Mouse (Mus musculus): ENCODE results near the gene Cyren.

Gene Cyren

DNA sequence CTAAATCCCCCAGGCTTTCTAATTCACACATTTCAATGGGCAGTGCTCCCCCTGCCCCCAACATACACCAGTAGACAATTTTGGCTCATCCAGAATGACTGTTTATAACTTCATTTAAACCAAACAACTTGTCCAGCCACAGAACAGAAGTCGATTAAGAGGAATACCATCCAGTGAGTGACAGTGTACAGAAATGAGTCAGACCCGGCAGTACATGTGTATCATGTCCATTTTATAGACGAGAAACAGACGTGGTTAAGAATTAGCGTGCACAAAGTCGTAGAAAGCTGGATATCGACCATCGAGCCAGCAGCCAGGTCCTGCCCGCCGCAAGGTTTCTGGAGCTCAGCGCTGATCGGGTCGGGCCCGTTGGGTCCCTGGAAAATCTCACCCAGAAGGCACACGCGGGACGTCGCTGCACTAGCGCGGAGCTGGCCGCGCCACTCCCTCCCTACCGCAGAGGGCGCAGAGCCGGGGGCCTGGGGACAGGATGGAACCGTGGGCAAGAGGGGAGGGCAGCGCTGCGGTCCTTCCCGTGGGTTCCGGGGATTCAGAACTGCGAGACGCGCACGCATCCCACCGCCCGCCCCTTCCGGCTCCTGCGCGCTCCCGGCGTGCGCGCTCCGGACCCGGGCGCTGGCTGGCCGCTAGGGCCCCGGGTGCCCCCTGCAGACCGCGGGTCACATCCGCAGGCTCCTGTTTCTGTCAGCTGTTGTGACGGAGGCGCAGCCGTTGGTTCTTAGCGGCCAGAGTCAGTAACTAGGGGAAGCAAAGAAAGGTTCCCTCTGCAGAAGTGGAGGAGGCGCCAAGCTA, at the start of gene Cyren:
TSS of gene Cyren (minus strand) at position 552 of the 813 bp plus-strand sequence.
- DNase-seq (ENCODE audit: extremely low spot score): peak; percentile 91

DNA sequence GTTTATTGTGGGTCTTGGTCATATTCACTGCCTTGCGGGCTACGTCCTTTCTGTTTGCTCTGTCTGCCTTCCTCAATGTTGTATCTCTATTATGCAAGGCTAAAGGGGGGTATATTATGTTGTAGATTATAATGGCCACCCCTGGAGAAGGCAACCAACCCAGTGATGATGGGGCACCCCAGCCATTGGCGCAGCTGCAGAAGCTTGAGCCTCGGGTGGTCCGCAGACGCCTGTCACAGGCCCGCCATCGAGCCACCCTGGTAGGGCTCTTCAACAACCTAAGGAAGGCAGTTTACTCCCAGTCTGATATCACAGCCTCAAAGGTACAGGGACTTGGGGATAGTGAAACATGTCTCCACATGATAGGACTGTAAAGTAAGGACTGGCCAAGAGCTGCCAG, 49.7 kb upstream of the Cyren start:
- no peak for DNase-seq (ENCODE audit: extremely low spot score)

DNA sequence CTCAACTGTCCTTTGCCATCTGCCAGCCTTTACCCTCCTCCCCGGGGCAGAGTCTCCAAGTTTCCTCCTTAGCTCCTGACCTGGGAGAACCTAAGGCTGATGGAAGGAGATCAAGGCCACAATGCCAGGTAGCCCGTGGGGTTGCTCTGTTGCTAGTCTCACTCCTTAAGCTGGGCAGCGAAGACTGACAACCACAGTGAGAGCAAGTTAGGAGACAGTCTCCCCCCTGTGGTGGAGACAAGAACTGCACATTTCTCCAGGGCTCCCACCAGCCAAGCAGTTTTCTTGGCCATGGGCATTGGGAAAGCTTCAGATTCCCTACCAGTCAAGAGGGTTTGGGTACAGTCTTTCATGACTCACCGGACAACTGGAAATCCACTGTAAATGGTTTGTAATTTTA, 49.3 kb upstream of the Cyren start:
- DNase-seq (ENCODE audit: extremely low spot score): peak; percentile 65

DNA sequence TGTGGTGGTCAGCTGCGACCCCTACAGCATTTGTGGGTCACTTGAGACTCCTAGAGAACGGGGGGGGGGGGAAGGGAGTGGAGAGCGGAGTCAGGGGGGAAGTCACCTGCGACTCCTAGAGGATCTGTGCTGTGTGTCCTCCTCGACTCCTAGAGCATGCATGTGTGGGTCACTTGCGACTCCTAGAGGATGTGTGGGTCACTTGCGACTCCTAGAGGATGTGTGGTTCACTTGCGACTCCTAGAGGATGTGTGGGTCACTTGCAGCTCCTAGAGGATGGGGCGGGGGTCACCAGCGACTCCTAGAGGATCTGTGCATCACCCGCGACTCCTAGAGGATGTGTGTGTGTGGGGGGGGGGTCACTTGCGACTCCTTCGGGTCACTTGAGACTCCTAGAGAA, 44.1 kb upstream of the Cyren start:
- peak; percentile 43 for DNase-seq (ENCODE audit: extremely low spot score)

DNA sequence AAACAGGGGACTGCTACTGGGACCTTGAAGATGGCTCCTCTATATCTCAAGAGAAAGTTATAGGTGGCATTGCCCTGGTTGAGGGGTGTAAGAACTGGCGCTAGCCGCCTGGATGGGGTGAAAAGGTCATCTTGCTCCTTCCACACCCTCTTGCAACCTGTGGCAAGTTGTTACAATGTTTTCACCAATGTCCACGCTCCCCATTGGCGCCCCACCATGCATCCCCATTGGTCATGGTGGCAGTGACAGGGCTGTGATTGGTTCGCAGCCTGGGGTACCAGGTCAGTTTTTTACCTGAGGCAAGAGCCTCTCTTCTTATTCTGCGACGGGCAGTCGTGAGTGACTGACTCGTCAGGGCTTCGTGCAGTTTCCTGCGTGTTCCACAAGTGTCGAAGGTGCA, 42.8 kb upstream of the Cyren start:
- DNase-seq (ENCODE audit: extremely low spot score): no peak

DNA sequence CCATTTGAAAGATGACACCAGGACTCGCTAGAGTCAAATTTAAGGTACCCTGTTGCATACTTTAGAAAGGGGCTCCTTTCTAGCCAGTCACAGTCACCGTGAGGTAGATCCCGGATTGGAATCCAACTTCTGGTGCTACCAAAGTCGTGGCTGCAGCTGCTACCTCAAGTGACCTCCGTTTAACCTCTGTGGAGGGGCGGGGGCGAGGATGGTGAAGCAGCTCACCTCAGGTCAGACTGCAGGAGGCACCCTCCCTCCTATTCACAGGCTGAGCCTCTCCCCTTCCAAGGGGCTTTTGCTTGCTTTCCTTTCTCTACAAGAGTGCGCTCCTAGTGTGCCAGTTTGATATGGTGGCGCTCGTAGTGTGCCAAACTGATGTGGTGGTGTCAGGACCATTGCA, 42.1 kb upstream of the Cyren start, which contains the start of gene Stra8:
TSS of gene Stra8 (plus strand) at position 208 of the 400 bp plus-strand sequence.
- DNase-seq (ENCODE audit: extremely low spot score): no peak

DNA sequence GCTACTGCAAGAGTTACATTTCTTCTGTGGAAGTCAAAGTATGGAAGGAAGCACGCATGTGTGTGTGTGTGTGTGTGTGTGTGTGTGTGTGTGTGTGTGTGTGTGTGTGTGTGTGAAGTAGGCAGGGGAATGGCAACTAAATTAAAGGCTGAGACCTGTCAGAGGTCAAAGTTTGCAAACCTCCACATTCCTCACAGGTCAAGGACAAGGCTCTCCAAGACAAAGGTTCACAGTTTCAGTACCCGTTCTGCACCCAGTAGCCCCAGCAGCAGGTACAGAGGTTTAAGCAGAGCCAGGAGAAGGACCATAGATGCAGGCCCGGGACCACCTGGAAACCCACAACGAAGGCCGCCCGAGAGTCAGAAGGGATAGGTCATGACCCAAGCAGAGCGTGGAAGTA, 41.3 kb upstream of the Cyren start:
- DNase-seq (ENCODE audit: extremely low spot score): no peak

DNA sequence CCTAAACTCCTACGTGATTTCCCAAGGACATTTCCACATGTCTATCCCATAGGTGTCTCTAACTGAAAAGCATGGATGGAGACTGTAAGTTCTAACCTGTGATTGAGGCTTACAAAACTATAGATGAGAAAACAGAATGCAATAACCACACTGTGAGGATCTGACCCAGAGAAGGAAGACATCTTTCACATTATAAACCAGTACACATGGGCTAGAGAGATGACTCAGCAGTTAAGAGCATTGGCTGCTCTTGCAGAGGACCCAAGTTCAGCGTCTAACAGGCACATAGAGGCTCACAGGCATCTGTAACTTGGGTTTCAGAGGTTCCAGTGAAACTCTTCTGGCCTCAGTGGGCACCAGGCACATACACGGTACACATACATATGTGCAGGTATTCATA, 36.6 kb upstream of the Cyren start:
- DNase-seq (ENCODE audit: extremely low spot score): no peak

DNA sequence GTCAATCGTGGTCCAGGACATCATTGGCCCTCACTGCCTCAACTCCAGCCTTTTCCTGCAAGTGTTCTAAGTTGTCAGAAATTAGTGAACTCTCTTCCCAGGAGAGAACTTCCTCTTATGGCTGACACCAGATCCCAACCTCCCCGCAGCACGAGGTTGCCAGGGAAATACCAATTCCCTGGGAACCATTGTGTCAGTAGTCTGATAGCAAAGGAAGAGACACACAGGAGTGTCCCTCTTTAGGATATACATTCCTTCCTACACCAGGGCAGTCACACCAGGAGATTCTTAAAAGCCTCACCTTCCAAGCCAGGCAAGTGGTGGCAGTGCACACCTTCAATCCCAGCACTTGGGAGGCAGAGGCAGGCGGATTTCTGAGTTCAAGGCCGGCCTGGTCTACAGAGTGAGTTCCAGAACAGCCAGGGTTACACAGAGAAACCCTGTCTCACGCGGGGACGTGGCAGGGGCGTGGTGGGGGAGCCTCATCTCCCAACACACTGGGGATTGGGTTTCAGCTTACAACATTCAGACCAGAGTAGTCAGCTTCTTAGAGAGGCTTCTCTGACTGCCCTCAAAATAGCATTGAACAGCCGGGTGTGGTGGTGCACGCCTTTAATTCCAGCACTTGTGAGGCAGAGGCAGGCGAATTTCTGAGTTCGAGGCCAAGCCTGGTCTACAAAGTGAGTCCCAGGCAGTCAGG, 35.6 kb upstream of the Cyren start:
- DNase-seq (ENCODE audit: extremely low spot score): no peak

DNA sequence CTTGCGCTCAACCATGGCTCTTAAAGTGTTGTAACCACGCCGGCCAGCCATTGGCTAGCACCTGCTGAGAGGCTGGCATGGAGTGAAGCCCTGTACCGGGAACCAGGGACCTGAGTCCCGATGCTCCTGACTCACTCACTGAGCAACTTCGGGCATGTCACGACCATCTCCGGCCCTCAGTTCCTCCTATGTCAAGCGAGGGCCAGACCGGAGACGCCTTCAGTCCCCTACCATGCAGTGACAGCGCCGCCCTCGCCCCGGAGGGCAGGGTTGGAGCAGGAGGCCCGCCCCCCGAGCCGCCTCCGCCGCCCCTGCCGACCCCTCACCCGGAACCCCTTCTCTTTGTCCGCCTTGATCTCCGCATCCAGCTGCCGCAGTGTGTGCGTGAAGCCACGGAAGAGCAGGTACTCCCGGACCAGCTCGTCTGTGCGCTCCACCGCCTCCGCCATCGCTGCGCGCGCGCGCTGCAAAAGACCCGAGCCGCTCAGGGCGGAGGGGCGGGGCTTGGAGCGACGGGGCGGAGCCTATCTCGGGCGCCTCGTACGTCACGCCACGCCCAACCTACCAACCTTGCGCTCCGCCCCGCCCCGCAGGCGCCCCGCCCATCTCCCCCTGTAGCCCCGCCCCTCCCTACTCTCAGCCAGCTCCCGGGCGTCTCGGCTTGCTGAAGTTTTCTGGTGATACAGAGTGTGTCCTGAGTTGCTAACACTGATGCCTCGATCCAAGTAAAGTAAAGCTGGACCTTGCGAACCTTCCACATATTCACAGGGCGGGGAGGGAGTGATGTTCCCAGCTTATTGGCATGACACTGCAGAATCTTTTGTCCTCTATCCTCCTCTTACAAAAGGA, 32.7 kb upstream of the Cyren start, which contains the start of gene Wdr91:
TSS of gene Wdr91 (minus strand) at position 506 of the 849 bp plus-strand sequence.
- DNase-seq (ENCODE audit: extremely low spot score): peak; percentile 96

DNA sequence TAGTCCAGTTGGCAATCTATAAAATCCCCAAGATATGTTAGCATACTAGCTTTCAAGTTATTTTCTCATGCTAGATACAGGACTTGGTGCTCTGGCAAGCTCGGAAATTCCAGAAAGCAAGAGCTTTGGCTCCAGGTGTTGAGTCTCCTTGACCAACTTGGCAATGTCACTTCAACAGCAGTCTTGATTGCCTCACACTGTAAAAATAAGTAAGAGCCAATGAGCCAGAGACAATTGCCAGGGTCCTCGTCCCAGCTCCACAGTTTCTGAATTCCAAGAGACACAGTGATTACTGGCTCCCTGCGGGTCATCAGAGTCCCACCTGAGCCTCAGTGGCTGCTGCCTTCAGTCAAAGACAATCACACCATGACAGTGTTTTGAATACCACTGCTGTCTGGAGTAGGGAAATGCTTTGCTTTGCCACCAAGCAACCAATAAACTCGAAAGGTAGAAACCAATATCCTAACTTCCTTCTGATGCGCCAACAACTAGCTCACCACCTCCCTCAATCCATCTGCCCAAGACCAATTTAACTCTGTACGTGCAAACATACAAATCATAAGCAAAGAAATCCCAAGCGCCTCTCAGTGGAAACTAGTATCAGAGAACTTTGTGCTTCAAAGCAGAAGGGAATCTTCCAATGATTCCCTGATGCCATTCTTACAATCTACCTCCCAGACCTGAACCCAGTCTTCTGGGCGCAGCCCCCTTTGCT, 31.9 kb upstream of the Cyren start:
- DNase-seq (ENCODE audit: extremely low spot score): no peak

DNA sequence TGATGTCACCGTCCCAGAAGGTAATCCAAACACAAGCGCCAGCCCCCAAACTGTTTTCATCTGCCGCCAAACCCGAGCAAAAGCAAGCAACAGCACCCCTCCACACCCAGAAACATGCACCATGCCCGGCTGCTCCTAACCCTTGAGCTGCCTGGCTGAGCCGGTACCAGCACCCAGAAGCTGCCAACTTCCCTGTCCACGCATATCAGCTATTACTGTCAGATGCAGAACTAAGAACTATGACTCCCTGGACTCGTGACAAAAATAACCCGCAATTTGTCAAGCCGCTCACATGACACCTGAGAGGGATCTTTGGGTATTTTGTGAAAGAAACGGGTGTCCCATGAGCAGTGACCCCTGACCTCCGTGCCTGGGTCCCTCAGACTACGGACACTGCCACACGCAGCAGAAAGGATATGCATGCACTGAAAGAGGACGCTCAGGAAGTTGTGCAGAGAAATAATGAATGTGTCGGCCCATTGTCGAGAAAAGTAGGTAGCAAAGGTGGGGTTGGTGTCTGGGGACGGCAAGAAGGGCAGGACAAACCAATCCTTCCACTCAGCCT, 29.9 kb upstream of the Cyren start:
- DNase-seq (ENCODE audit: extremely low spot score): no peak

DNA sequence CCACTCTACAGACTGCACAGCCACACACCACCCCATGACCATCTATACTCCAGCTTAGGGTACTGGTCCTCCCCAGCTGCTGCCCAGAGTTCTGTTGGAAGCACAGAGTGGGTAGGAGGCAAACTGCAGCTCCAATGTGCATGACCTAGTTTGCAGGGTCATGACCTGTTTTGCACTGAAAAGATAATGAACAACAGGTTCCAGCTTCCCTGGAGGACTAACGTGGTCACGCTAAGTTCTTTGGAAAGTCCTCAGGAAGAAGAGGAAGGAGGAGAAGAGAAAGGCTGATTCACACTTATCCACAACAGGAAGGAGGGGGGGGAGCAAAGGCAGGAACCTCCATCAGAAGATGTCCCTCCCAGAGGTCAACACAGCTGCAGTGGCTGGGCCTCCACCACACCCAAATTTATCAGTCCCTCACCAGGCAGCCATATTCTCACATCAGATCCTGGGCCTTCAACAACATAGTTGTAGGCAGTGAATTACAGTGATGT, 29.3 kb upstream of the Cyren start:
- no peak for DNase-seq (ENCODE audit: extremely low spot score)

DNA sequence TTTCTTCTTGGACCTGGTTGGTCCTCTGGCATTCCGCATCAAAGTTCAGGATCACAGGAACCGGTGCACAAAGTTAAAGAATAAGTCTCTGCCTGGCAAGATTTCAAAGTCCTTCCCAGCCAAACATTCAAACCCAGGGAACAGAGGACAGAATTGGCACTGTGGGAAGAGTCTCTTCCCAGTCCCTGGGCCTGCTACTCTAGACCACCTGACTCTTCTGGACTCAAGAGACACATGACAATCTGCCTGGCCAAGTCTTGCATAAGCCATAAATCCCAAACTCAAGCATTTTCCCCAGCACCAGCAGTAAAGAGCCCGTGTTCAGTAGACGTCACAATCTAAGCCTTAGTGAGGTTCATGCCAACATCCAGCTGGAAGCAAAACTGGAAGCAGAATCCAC, 28.8 kb upstream of the Cyren start:
- no peak for DNase-seq (ENCODE audit: extremely low spot score)

DNA sequence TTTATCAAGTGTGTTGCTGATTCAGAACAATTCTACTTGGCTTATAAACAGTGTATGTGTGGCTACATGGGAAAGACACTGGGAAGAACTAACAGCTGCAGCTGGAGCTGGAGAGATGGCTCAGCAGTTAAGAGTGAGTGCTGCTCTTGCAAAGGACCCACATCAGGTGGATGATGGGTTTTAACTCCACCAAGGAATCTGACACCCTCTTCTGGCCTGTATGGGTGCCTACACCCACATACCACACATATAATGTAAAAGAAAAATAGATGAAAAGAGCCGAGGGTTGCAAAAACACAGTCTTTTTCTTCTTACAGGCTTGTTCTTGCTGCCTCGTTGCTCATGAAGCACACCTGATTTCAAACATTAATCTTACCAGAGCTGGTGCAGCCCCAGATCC, 28.3 kb upstream of the Cyren start:
- no peak for DNase-seq (ENCODE audit: extremely low spot score)

DNA sequence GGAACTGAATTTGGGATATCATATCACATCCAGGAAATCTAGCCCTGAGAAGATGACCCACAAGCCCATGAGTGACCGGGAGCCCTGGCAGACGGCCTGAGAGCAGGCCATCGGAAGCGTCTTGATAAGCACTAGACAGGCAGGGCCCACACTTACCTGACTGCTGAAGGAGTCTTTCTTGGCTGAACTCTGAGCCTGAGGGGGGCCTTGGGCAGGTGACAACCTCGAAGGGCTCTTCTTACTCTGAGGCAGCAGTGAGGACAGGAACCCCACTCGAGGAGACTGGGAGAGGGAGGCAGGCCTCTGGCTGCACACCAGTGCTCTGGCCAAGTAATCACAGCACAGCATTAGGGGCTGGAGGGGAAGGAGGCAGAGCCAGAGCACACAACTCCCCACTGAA, 26.5 kb upstream of the Cyren start:
- DNase-seq (ENCODE audit: extremely low spot score): no peak

DNA sequence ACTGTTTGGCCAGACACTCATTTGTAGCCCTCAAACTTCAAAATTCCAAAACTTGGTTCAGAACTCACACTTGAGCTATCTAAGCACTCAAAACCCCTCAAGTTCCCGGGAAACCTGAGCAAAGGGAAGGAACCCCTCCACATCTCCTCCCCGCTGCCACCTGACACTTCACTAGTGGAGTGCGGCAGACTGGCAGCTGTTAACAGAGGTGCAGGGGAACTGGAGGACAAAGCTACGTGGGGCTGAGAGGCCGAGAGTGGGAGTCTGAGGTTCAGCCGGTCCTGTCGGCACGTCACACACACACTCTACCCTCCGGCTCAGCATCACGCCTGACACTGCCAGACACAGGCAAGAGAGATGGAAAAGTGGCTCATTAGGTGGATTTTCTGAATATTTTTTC, 26.0 kb upstream of the Cyren start:
- no peak for DNase-seq (ENCODE audit: extremely low spot score)

DNA sequence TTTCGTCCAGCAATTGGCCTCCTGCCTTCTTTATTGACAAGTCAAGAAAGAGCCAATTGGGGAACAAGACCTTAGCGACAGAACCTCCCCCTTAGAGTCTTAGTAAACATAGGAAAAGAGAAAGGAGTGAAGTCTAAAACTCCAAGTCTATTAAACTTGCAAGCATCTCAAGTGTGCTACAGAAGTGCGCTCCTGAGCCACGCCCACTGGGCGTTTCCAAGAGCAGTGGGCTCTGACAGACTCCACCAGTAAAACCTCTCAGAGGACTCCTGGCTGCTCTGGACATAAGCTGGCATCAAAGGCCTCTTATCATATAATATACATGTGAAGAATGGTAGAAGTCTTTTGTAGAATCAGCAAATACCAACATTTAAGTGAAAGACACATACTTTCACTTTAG, 25.6 kb upstream of the Cyren start:
- DNase-seq (ENCODE audit: extremely low spot score): no peak

DNA sequence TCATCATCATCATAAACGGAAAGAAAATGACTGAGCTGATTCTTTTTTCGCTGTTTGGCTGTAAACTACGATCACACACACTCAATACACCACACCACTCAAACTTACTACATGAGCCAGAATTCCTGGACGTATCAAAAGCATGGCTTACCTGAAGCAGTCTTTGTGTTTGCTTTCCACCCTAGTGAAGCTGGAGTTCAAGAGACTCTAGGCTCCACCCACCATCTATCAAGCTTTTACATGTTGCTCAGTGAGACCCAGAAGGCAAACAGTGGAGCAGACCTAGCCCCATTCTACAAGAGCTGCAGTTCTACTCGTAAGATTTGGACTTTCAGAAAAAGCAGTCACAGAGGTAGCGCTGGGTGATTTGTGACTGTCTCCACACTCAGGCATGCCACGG, 24.7 kb upstream of the Cyren start:
- DNase-seq (ENCODE audit: extremely low spot score): no peak

DNA sequence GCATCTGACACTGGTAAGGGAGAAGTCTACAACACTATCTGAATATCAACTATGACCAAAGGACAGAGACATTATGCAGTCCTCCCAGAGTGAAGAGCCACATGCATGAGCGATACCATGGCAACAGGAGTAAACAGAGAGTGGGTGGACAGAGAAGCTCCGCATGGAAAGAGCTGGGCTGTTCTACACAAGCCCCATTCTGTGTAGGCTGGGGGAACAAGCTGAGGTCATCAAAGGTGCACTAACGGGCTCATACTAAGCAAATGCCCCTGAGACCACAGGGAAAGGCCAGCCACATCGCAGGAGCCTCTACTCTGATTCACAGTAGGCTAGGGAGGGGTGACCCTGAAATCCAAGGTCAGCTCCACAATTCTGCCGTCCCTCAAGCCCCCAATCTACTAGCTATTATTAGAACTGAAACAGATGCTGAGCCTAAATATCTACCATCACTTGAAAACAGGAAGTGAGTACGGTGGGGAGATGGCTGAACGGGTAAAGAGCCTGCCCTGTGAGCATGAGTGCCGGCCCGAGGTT, 24.1 kb upstream of the Cyren start:
- no peak for DNase-seq (ENCODE audit: extremely low spot score)

DNA sequence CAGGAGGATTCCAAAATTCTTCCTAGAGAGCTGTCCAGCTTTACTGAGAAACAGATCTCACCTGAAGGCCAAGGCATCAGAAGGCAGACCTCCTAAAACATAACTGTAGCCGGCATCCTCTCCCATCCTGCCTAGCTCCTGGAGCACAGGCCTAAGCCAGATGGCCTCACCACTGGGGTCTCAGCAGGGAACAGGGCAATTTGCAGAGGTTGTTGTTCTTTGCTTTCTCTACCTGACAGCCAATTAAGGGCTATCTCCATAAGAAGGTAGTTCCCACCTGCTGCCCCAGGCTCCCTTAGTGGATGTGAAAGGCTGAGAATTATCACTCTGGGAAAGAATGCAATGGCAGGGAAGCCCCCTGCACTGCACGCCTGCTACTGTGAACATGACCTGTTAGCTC, 23.1 kb upstream of the Cyren start:
- DNase-seq (ENCODE audit: extremely low spot score): no peak
